Mouse (Mus musculus) gastrocnemius, postnatal 4 days (tissue): ENCODE measurements around the gene Usp35. TPM values are rescaled to one million over a fixed set of nuclear protein-coding genes. Genes with fewer than 3 reads are reported as not detected.

ENCODE experiments used
- DNase-seq, 2 experiments: peaks; one replicate each; pipeline ENCODE4 v3.0.0; 2021 to 2022; ENCODE audit warnings: low spot score in 2 of 2, mixed read lengths in 2 of 2
- total RNA-seq, 2 experiments: library from RNA; stranded (reverse); gene quantifications; 2 replicates each; pipeline ENCODE4 v1.2.3; 2021

Gene Usp35
- total RNA-seq, 2 experiments from 2014 or later: 1.9 to 2.5 TPM

DNA sequence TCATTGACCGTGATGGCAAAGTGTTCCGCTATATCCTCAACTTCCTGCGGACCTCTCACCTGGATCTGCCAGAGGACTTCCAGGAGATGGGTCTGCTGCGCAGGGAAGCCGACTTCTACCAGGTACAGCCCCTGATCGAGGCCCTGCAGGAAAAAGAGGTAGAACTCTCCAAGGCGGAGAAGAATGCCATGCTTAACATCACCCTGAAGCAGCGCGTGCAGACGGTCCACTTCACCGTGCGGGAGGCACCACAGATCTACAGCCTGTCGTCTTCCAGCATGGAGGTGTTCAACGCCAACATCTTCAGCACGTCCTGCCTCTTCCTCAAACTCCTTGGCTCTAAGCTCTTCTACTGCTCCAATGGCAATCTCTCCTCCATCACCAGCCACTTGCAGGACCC lies 15.6 kb upstream of the Usp35 start:
- no peak for DNase-seq

GRCm38 (mm10) chr7:97346822-97347166 lies 15.0 kb upstream of the Usp35 start:
- no peak for DNase-seq

GRCm38 (mm10) chr7:97346111-97346821 lies 14.4 kb upstream of the Usp35 start:
- no peak for DNase-seq

GRCm38 (mm10) chr7:97345229-97345871 lies 13.5 kb upstream of the Usp35 start:
- DNase-seq: peak in 1 of 2 experiments; percentile 37

DNA sequence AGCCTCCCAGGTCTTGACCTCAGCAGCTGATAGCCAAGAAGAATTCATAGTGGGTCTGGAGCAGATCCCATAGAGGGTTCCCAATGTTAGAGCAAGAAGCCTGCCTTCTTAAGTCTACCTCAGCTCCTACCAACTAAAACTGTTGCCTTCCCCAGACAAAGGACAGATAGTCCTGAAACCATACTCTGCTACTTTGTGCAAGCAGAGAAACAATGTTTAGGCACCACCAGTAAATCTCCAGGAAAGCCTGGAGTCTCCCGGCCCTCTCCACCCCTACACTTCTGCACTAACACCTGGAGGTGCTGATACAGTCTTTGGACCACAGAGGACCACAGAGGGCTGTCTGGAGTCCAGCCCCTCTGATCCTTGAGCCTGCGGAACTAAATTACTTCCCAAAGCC lies 12.8 kb upstream of the Usp35 start:
- no peak for DNase-seq

DNA sequence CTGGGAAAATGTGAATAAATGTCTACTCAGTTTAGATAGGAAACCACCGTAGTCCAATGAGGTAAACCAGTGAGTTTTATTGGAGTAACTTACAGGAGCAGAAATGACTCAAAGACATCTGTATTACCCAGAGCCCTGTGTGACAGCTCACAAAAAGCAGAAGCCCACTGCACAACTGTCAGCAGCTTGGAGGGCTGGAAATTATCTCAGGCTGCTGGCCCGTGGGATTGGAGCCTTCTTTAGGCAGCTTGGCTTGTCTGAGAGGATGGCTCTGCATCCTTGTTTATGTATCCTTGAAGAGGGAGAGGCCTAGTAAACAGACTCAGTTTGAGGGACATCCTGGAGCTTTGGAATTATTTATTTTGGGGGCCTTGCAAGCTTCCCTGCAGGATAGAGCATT lies 11.1 kb upstream of the Usp35 start:
- no peak for DNase-seq

DNA sequence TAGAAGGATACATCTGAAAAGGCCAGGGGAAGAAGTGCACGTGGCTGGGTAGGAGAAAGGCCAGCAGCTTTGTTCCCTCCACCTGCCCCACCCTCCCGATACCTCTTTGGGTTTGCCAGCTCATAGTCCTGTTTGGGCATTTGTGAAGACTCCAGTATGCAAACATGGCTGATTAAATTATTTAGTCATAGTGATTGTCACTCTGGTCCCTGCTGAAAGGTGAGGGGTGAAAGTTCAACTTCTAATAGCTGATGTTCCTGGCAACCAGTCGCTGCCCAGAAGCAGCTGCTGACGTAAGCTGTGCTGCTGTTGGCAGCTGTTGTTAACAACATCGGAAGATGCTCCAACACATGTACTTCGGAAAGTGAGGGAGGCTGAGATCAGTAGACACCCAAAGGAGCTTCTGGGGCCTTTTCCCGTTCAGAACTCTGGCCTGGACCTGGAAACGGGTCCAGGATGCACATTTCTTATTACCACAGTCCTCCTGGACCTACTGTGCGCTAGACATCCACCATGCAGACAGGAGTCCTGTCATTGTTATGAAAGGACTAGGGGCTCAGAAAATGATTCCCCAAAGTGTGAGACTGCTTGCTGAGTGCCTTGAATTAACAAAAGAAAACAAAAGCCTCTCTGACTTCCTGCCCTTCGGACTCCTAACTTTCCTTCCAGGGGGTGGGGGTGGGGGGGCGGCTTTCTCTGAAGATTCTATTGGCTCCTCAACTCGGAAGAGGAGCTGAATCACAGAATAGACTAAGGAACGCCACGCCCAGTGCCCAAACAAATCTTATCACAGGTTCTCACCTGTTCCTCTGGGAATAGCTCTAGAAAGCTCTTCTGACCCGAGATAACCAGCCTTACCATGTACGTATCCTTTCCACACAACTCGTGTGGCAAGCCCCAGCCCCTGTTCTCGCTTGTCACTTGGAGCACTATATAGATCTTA lies 9.4 kb upstream of the Usp35 start:
- DNase-seq: no peak

DNA sequence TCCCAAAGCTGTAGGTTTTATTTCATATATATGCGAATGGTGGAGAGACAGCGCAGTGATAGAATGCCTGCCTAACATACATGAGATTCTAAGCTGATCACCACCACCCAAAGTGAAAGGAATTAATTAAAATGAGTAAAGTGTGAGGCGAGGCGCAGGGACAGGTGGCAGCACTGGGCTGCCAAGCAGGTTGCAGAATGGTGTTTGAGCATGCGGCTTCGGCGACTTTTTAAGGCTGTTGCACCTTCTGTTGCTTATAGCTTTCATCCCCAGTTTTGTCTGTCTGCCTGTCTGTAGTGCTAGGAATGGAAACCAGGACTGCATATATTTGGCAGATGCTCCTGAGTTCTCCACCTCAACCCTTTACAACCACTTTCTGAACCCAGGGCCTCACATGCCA lies 7.8 kb upstream of the Usp35 start:
- no peak for DNase-seq

DNA sequence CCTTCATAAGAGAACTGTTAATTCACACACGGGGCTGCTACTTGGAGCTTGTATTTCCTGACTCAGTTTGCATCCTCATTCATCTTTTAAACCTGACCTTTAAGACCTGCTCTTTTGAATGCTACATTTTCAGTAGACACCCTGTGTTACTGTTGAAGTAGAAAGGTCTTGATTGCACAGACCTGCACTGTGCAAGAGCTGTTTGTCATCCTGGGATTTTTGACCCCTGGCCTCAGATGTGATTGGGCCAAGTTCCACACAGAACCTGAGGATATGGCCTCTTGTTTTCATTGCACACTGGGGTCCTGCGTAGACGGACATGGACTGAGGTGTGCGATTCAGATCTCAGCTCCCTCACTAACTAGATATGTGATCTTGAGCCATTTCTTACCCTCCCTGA lies 6.8 kb upstream of the Usp35 start:
- no peak for DNase-seq

- no peak for DNase-seq
Observed at GRCm38 (mm10) chr7:97336678-97337077, 4.9 kb upstream of the Usp35 start.

DNA sequence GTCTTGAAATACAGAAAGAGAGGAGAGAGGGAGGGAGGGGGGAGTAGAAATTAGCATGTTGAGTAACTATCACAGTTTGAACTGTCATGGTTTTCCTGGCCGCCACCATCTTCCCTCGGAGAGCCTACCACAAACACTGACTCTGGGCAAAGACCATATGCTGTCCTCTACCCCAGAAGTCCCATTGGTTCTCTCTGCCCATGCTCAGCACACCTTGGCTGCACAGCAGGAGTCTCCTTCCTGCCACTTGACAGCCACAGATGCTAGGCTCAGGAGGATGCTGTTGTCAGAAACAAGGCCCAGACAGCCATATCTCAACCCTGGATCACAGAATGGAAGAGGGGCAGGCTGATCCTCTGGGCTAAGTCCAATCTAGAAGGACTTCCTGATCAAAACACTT lies 2.6 kb upstream of the Usp35 start:
- DNase-seq: no peak

GRCm38 (mm10) chr7:97333113-97333898 lies 1.5 kb upstream of the Usp35 start:
- no peak for DNase-seq

DNA sequence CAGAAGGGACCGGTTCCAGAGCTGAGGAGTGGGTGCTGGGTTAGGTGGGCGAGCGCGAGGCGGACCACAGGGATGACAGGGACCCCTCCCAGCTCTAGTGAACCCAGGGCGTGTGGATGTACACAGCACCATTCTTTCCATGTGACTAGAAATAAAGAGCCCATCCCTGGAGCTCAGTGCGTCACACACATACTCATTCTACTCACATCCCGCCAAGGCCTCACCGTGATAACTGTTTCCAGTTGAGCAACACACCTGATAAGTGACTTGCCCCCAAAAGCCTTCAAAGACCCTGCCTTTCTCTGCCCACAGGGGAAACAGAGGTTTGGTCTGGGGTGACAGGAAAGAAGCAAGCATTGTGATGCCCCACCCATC lies 834 bp upstream of the Usp35 start:
- DNase-seq: no peak

DNA sequence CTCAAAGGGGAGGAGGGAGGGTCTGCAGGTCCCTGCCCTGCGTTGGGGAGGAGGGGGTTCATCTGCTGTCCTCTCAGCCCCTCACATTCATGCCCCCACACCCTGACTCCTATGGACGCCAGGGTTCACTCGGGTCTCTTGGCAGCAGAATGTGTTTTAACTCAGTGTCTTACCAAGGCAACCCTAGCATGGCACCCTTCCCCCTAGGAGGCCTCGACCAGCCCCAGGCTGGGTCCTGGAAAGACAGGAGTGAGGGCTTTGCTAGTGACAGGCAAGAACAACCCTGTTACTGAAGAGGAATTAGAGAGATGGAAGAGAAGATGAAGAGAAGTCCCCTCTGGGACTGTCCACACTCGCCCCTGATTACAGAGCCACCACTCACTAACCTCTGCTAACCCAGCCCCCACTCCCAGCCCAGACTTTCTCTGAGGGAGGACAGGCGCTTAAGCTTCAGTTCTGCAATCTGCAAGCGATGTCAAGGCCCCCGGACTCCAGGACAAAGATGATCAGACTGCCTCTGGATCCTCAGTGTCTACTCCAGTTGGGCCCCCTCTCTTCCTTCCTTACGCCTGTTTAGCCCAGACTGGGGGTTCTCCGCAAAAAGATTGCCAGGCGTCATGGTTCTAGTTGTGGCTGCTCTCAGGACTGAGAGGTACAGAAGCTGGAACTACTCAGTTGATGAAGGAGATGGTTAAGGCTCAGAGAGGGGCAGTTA lies 732 bp downstream of the Usp35 start:
- no peak for DNase-seq

GRCm38 (mm10) chr7:97329676-97330075 lies 2.1 kb downstream of the Usp35 start:
- no peak for DNase-seq

- DNase-seq: no peak
Observed at GRCm38 (mm10) chr7:97328891-97329588, 2.8 kb downstream of the Usp35 start.

GRCm38 (mm10) chr7:97327376-97327775 lies 4.4 kb downstream of the Usp35 start:
- DNase-seq: no peak

DNA sequence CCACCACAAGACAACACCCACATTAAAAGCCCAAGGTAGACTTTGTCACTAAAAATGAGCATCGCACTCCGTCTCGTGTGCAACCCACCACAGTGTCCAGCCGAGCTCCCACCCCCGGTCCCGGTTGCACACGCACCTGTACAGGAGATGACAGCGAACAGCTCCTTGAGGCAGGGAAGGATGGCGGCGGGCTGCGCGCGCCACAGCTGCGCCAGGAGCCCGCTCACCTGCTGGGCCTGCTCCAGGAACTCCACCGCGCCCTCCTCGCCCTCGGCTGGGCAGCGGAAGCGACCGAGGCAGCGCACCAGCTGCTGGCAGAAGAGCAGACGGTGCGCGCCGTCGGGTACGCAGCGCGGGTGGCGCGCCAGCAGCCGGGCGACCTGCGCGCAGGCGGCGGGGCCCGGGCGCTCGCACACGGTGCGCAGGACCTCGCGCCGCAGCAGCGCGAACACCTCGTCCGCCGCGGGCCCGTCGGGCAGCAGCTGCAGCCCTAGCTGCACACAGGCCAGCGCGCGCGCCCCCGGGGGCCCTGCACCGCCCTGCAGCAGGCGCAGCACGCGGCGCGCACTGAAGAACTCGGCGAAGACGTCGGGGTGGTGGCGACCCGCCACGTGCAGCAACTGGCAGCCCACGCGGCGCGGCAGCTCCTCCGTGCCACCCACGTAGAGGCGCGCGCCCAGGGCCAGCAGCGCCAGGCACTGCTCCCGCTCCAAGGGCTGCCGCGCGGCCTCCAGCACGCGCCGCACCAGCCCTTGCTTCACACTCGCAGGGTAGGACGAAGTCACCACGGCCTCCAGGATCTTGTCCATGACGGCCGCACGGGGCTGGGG lies 6.4 kb downstream of the Usp35 start:
- DNase-seq: peak in 1 of 2 experiments; percentile 30

DNA sequence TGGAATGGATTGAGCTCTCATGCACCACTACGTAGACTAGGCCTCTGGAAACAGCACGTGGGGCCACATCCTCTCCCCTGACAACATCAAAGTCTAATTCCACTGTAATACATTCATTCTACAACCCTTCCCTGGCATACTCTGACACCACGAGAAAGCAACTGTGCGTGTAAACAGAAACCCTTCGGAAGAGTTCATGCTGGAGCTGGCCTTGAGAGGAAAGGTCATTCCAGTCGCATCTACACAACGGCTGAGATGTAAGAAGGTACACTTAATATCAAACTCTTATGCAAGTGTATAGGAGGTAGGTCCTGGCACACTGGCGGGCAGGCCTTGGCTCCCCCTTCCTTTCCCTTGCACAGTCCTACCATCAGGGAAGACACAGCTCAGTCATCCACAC lies 7.5 kb downstream of the Usp35 start:
- DNase-seq: no peak
